Mouse (Mus musculus) adrenal gland, adult 2 months (tissue): ENCODE results near the gene 4921517D22Rik. TPM values are rescaled to one million over a fixed set of nuclear protein-coding genes. Genes with fewer than 3 reads are reported as not detected.

Source experiments
- DNase-seq: peaks from one replicate; pipeline ENCODE4 v3.0.0; 2021
- polyA plus RNA-seq: library from polyadenylated mRNA; depleted of rRNA; stranded (reverse); fragments of >200 nt; gene quantifications from 2 replicates; pipeline ENCODE4 v1.2.3, GENCODE M21; 2012
- total RNA-seq, 2 experiments: library from RNA; stranded (reverse); gene quantifications; 2 replicates each; pipeline ENCODE4 v1.2.3; 2021

4921517D22Rik gene
- total and polyA plus RNA-seq, 3 experiments = not detected

DNA sequence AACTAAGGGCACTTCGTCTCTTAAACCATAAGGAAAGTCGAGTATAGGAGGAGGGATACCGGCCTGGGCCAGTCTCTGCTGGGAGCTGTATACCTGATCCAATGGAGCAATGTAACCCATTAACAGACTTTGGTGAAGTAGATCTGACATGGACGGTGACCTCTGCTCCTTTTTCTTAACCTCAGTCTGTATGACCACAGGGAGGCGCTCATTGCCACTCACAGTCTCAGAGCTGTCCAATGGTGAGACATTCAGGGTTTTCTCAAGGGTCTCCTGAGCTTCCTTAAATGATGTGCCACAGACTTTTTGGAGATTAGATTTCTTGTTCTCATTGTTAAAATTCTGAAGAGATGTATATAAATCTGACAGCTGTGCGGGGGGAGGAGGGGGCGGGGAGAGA lies 3.3 kb downstream of the 4921517D22Rik start:
- DNase-seq = no peak

DNA sequence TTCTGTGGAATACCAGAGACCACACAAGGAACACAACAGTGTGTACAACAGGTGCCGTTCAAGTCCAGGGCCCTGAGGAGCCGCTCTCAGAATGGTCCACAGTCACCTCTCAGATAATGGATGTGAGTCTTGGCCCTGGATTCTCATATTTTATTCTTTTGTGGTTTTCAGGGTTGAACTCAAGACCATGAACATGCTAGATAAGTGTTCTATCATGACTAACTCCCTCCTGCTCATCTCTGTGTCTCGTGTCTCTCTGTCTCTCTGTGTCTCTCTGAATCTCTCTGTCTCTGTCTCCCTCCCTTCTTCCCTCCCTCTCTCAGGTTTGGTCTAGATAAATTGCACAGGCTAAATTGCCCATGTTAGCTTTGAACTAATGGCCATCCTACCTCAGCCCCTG lies 4.1 kb downstream of the 4921517D22Rik start:
- no peak for DNase-seq

DNA sequence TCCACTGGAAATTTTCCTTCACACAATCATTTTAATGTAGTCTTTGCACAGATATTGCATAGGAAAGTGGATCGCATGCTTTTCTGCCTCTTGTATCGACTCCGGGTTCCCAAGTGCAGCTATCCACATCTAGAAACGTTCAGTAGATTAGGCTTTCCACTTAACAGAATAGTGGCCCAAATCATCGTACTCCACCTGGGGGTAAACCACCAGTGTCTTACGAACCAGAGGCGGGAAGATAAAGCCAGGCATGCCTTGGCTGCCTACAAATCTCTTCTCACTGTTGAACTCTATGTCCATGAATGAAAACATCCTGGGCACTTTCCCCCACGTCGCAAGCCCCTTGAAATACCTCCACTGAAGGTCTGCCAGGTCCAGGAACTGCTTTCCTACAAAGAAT lies 4.6 kb downstream of the 4921517D22Rik start:
- no peak for DNase-seq

DNA sequence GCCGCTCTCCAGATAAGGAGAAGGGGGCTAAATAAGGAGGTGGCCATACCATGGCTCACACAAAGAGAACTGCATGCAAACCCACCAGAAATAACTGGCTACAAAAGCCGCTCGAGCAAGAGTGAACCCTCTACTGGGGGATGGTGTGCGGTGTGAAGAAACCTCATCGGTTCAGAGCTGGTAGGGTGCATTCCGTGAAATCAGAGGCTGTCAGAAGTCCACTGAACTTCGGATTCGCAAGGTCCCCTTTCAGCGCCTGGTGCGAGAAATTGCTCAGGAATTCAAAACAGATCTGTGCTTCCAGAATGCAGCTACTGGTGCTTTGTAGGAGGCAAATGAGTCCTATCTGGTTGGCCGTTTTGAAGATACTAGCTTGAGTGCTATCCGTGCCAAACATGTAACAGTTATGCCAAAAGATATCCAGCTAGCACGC lies 5.6 kb downstream of the 4921517D22Rik start:
- peak; percentile 10 for DNase-seq

DNA sequence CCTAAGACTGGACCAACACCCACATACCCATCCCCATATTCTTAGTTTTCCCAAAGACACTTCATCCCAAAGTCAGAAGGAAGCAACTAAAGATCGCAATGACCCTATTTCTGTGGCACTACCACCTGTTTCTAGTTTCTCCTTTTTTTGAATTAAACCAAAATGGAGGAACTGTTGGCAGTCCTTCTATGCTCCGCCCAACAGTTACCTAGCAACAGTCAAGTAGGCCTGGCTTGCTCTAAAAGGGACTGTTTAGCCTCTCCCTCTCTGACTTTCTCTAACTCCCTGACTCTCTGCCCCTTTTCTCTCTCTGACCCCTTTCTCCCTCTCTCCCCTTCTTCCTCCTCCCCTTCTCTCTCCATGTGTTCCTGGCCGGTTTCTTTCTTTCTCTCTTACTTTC lies 8.7 kb downstream of the 4921517D22Rik start:
- no peak for DNase-seq

DNA sequence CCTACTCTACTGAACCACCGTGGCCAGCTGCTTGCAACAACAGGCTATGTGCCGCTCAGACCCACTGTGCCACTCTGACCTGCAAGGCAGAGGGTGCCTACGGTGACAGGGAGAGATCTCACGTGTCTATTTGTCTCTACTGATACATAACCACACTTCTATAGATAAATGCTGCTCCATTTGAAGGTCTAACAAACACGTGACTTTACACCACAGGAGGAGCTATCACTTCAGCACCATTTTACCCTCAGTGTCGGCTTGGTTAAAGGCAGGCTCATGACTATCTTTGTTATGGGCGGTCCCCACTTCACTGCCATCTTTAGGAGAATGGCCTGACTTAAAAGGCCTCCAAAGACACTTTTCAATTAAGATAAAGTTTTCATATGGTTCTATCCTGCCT lies 11.3 kb downstream of the 4921517D22Rik start:
- no peak for DNase-seq

DNA sequence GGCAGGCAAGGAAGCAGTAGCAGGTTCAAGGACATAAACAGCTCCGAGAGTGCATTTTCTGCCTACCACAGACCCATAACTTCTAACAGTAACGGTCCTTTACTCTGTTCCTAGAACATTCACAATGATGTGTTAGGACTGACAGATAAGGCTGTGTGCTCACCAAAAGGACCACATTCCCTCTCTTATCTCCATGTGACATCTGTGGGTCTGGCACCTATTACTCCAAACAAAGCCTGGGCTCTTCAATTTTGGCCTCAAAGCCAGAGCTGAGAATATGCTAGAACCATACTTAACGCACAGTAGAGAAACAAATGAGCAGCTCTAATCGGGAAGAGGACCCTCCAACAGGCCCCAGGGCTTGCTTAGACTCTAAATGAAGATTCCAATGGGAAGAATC lies 14.0 kb downstream of the 4921517D22Rik start:
- no peak for DNase-seq

DNA sequence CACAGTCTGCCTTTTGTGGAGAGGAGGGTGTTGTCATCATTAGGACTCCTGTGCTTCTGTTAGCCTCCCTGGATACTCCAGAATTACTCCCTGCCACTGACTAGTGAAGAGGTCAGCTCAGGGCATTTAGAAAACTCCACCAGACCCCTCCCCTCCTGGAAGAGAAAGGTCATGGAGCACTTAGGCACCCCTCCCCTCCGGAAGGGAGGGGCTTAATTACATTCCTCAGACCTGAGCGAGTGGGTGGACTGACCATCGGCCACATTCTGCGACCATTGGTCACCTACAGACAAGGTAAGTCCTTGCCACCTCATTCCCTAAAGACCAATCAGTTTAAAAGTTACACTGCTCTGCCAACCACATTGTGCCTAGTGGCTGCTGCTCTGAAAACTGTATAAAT lies 14.6 kb downstream of the 4921517D22Rik start:
- no peak for DNase-seq

DNA sequence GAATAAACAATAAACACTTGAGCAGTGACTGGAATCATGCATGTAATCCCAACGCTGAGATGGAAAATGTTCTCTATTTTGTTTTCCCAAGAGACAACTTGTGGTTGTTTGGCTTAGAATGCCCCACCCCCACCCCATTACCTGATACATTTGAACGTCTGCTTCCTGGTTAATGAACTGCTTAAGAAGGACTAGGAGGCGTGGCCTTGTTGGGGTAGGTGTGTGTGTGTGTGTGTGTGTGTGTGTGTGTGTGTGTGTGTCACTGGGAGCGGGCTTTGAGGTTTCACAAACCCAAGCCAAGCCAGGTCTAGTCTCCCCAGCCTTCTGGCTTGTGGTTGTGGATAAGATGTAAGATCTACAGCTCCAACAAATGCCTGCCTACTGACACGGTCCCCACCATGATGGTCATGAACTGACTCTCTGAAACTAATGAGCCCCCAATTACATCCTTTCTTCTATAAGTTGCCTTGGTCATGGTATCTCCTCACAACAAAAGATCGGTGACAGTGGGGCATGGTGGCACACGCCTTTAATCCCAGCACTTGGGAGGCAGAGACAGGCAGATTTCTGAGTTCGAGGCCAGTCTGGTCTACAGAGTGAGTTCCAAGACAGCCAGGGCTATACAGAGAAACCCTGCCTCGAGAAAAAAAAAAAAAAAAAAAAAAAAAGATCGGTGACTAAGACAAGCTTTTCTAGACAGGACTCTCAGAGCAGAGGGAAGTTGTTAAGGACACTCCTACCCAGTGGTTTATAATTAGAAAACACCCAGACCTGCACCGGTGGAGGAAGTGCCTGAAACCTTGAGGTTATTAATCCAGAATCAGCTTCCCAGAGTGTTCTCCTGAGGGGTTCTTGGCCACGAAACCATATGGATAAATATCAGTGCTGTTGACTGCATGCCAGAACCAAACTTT lies 17.3 kb downstream of the 4921517D22Rik start:
- DNase-seq = no peak

DNA sequence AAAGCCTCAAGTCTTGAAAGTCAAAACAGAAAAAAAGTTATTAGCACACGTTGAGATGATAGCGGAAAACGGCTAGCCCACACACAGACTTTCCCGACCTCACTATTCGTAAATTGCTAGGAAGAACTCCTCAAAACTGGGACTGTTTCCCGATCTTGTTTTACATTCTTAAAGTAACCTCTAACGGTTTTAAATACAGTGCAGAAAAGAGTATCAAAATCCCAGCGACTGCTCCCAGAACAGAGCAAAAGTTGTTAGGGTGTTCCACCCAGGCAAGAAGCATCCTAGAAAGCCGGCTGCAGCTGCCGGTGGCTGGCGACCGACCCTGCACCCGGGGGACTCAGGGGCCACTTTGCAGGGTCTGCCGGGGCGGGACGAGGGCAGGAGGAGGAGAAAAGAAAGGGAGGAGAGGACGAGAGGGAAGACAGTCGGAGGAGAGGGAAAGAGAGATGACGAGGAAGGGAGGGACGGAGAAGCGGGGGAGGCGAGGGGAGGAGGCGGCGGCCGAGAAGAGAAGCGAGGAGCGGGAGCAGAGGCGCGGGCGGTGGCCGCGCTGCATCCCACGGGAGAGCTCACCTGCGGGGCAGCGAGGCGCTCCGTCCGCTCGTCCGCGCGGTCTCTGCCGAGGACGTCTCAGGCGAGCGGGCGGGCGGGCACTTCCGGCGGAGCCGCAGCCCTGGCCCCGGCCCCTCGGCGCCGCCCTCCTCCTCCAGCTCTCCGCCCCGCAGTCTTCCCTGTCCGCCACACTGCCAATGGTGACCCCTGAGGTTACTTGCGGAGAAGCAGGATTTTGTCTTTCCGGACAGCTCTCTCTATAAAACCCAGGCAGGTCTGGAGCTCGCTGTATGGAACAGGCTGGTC lies 18.5 kb downstream of the 4921517D22Rik start, which contains the start of gene Golm1:
Golm1 (minus strand) TSS at position 661 of the 861 bp plus-strand sequence.
- DNase-seq = peak; percentile 76

DNA sequence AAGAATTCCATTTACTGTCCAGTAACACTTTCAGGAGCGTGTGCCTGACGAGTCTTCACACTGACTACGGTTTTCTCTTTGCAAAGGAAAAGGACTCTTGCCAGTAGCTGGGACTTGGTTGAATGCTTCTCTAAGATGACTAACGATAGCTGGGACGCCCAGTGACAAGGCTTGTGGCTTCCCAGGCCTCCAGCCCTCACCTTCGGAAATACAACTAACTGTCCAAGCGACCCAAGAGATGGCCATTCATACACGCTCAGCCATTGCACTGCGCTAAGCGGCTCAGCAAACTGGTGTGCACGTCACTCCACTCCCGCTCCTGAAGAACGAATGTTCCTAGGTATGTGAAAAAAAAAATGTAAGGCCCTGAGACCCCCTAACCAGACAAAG lies 19.2 kb downstream of the 4921517D22Rik start:
- peak; percentile 34 for DNase-seq

DNA sequence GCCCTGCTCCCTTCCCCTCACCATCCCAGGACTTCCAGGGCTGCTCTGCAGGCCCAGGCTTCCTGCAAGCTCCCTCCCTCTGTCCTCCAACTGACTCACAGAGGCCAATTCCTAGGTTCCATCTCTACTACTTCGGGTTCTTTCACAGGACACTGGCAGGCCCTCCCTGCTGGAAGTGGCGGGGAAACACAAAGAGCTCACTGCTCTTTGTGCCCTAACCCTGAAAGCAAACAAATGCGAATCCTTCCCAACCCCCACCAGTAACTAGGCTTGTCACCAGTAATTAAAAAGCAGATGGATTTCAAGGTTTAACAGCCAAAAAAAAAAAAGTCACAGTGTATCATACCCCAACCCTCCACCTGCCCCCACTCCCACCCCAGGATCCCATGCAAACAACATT lies 19.7 kb downstream of the 4921517D22Rik start:
- DNase-seq = no peak

DNA sequence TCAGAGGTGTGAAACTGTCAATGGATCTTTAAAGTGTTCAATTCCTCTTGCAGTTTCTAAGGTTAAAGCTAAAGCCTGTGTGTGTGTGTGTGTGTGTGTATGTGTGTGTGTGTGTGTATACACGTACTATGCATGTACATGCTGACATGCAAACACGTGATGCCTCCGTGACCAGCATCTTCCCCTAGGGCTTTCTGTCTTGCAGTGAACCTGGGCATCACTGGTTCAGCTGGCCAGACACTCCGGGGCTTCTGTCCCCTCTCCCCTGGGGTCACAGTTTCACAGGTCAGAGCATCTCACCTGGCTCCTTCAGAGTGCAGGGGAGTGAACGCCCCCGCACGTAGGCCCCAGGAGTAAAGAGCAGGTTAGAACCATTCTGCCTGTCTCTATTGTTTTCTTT lies 20.3 kb downstream of the 4921517D22Rik start:
- no peak for DNase-seq

DNA sequence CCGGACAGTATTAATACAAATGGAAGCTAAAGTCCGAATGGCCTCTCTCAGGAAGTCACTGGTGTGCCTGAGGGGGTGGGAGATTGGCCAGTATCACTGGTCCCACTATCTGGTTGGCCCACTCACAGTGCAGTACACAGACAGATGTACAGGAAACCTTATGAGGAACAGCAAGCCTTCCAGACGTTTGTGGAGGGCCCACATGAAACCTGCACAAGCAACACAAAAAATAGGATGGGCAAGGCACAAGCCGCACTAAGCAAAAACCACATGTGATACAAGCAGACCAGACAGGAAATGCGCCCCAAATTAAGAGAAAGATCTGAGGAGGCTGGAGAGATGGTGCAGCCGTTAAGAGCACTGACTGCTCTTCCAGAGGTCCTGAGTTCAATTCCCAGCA lies 21.7 kb downstream of the 4921517D22Rik start:
- no peak for DNase-seq

DNA sequence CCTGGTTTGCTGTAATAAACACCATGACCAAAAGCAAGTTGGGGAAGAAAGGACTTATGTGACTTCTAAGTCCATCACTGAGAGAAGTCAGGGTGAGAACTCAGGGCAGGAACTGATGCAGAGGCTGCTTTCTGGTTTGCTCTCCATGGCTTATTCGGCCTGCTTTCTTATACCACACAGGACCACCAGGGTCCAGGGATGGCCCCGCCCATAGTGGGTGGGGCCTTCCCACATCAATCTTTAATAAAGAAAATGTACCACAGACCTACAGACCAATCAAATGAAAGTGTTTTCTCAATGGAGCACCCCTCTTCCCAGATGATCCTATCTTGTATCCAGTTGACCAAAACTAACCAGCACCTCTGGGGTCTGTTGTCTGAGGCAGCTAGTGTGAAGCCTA lies 22.4 kb downstream of the 4921517D22Rik start:
- DNase-seq = no peak

DNA sequence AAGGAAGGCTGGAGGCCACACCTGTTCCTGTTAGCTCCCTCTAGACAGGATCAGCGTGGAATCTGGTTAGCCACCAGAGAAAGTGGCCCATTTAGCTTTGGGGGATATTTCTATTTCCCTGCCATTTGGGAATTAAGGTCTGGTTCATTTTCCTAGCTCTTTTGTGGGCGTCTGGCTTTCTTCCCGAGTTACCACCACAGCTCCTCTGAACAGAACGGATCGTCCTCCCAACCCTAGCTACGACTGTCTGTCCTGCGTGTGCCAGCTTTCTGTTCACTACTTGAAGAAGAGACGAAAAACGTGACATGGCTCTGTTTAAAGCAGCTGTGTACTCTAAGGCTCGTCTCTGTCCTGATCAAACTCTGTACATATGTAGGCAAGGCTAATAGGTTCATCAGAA lies 24.0 kb downstream of the 4921517D22Rik start:
- DNase-seq = no peak

DNA sequence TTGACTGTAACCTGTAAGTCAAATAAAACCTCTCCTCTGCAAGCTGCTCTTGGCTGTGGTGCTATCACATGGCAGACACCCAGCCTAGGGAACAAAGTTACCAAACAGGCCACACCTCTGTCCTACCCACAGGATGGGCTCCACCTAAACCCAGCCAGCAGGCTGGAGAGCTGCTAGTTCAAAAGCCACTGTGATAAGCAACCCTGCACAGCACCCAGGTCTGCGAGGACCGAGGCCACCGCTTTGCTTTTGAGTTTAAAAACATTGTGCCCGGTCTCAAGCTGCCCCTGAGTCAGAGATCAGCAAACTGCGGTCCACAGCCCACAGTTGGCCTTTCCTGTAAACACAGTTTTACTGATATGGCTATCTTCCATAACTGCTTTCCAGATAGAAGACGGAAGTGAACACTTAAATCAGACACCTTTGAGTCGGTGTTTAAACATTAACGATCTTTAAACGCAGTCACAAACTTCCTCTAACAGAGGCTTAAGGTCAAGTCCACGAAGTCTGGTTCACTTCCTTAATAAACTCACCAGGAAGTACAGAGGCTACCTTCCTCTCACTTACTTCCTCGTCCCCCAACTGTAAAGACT lies 25.3 kb downstream of the 4921517D22Rik start:
- peak; percentile 13 for DNase-seq

DNA sequence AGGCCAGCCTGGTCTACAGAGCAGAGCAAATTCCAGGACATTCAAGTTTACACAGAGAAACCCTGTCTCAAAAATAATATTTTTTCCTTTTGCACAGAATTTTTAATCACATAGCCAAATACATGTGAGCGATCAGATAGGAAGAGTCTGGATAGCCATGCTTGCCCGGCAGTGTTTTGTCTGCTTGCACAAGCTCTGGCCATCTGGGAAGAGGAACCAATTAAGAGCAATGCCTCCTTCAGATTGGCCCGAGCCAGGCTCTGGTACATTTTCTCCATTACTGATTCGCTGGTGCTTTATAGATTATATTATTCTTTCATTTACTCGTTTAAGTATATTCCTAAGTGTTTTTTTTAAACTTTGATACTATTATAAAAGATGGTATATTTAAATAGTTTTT lies 26.1 kb downstream of the 4921517D22Rik start:
- DNase-seq = no peak

DNA sequence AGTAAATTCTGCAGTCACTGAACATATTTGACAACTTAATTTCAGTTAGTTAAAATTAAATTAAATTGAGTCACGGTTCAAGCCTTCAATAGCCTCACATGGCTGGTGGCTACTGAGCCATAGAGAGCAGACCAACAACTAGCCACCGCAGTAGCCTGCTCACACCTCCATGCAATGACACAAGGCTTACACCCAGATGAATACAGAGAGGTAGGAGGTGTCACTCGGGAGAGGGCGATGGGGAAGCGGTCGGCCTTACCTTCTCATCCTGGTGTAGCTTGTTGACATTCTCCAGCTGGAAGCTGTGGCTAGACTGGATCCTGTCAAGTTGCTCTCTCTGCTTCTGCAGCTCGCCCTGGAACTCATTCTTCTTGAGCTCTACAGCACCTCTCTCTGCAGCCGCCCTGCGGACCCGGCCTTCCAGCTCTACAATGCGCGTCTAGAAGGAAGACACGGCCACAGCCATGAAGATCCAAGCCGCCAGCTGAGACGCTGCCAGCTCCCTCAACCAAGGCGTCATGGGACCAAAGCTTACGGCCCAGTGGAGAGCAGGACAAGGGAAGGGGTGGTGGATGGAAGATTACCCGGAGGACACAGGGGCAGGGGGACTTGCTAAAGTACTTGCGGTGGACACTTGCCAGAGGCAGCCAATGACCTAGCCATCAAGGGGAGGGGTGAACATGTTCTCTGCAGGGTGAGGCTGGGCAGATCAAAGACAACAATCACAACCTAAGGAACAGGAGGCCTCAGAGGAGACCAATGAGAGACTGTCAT lies 29.8 kb downstream of the 4921517D22Rik start:
- DNase-seq = no peak

DNA sequence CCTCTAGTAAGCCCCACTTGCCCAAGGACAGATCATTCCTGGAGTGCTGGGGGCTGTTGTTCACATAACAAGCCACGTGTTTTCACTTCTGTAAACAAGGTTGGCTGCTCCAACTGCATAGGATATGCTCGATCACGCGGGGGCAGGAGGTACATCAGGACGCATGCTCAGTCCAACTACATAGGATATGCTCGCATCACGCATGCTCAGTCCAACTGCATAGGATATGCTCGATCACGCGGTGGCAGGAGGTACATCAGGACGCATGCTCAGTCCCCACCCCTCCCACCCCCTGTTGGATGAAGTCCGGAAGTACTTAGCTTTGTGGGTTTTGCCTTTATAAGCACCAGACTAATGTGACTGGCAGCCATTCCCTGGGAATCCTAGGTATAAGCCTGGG lies 31.9 kb downstream of the 4921517D22Rik start:
- no peak for DNase-seq

DNA sequence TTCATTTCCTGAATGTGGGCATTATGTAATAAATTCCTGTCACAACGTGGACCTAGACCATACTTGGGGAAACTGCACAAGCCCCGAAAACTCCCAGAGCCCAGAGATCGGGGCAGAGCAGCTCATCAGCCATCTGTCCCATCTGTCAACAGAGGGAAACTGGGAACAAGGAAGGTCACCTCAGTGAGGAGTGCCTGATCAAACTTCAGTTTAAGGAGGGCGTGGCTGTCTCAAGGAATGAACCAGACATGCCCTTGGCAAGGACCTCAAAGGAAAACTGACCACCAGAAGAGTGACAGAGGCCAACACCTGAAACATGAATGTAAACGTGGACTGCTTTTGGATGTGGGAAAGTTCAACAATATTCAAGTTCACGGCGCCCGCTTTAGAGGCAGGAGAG lies 32.5 kb downstream of the 4921517D22Rik start:
- no peak for DNase-seq

DNA sequence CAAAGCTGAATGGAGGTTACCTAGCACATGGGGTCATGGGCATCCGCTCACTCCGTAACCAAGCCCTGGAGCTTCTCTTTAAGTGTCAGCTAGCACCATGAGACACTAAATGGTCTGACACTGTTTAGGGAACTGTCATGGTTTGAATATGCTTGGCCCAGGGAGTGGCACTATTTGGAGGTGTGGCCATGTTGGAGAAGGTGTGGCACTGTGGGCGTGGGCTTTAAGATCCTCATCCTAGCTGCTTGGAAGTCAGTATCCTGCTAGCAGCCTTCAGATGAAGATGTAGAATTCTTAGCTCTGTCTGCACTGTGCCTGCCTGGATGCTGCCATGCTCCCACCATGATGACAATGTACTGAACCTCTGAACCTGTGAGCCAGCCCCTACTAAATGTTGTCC lies 33.5 kb downstream of the 4921517D22Rik start:
- no peak for DNase-seq
